Mouse (Mus musculus) C2C12 (cell line): ENCODE data around the gene Plppr5.

ENCODE experiments used
- CEBPB ChIP-seq: IDR thresholded peaks from one replicate; pipeline ENCODE4 v1.6.1; 2011; ENCODE audit warnings: low read depth, mild to moderate bottlenecking, control low read depth, moderate library complexity
- CTCF ChIP-seq: IDR thresholded peaks from one replicate; pipeline ENCODE4 v1.5.1; 2011; ENCODE audit not compliant: control insufficient read depth, insufficient read depth, insufficient read length
- MAX ChIP-seq: IDR thresholded peaks from one replicate; pipeline ENCODE4 v1.6.1; 2011; ENCODE audit warnings: mild to moderate bottlenecking, control low read depth
- MYOD1 ChIP-seq: IDR thresholded peaks from one replicate; pipeline ENCODE4 v1.6.1; 2011; ENCODE audit warnings: low read depth; ENCODE audit not compliant: control insufficient read depth, insufficient read length
- USF1 ChIP-seq: IDR thresholded peaks from one replicate; pipeline ENCODE4 v1.6.1; 2011; ENCODE audit warnings: low read depth, mild to moderate bottlenecking, control low read depth, moderate library complexity

- no peak for TF ChIP-seq CTCF
- TF ChIP-seq USF1 = no peak
- TF ChIP-seq MAX = no peak
- TF ChIP-seq CEBPB = no peak
- TF ChIP-seq MYOD1 = no peak
These were observed 50.8 kb downstream of the Plppr5 start for GRCm38 (mm10) chr3:117625257-117626001.
